Mouse (Mus musculus) ES-E14 (cell line): ENCODE measurements around the gene Scn8a. TPM values are rescaled to one million over a fixed set of nuclear protein-coding genes. Genes with fewer than 3 reads are reported as not detected.

Source experiments
- DNase-seq: peaks from one replicate; pipeline ENCODE4 v3.0.0-alpha.2; 2013; ENCODE audit warnings: low read depth, low spot score
- H3K27ac ChIP-seq: 2 replicates; pipeline ENCODE4 v1.5.1; 2012; ENCODE audit warnings: low read depth, mild to moderate bottlenecking, low read length, moderate library complexity, mixed read lengths; ENCODE audit not compliant: poor library complexity, insufficient read depth, severe bottlenecking
- H3K36me3 ChIP-seq: 2 replicates; pipeline ENCODE4 v1.6.1; 2012; ENCODE audit warnings: mild to moderate bottlenecking, low read length, moderate library complexity, mixed read lengths; ENCODE audit not compliant: control insufficient read depth, poor library complexity, insufficient read depth, severe bottlenecking
- H3K4me1 ChIP-seq, 2 experiments: fragments of 150-350 bp in 1 of 2; sonication (generic) in 1 of 2; 2 replicates each; pipeline ENCODE4 v1.6.1; 2012; ENCODE audit warnings: low read length in 2 of 2, mild to moderate bottlenecking in 1 of 2, mixed read lengths in 1 of 2; ENCODE audit not compliant: control insufficient read depth in 2 of 2, insufficient read depth in 2 of 2, poor library complexity in 1 of 2
- H3K4me3 ChIP-seq, 2 experiments: fragments of 150-350 bp in 1 of 2; sonication (generic) in 1 of 2; 2 replicates each; pipeline ENCODE4 v1.5.1; 2012; ENCODE audit warnings: low read length in 2 of 2, low read depth in 1 of 2, mild to moderate bottlenecking in 1 of 2, mixed read lengths in 1 of 2; ENCODE audit not compliant: insufficient read depth in 1 of 2, poor library complexity in 1 of 2, severe bottlenecking in 1 of 2
- H3K9ac ChIP-seq: 2 replicates; pipeline ENCODE4 v1.6.1; 2012; ENCODE audit warnings: low read depth, mild to moderate bottlenecking, low read length, mixed read lengths; ENCODE audit not compliant: poor library complexity, insufficient read depth, severe bottlenecking
- H3K9me3 ChIP-seq: fragments of 150-350 bp; sonication (generic); 2 replicates; pipeline ENCODE4 v1.6.1; 2012; ENCODE audit warnings: low read depth, mild to moderate bottlenecking, low read length; ENCODE audit not compliant: control insufficient read depth, insufficient read depth
- CHD2 ChIP-seq: IDR thresholded peaks from 2 replicates; pipeline ENCODE4 v1.6.1; 2014; ENCODE audit warnings: mild to moderate bottlenecking, low read depth, low read length, inconsistent platforms
- HCFC1 ChIP-seq: IDR thresholded peaks from 2 replicates; pipeline ENCODE4 v1.6.1; 2012; ENCODE audit warnings: low read length, inconsistent platforms, borderline replicate concordance; ENCODE audit not compliant: insufficient read depth
- MAFK ChIP-seq: IDR thresholded peaks from 2 replicates; pipeline ENCODE4 v1.6.1; 2014; ENCODE audit warnings: mild to moderate bottlenecking, low read depth, low read length, inconsistent platforms; ENCODE audit not compliant: insufficient read depth
- ZC3H11A ChIP-seq: IDR thresholded peaks from 2 replicates; pipeline ENCODE4 v1.6.1; 2012; ENCODE audit warnings: low read depth, mild to moderate bottlenecking, inconsistent platforms, low read length, borderline replicate concordance
- ZNF384 ChIP-seq: IDR thresholded peaks from 2 replicates; pipeline ENCODE4 v1.6.1; 2012; ENCODE audit warnings: low read depth, low read length, inconsistent platforms
- in situ Hi-C, 2 experiments: fragments of 600-800 bp; cut with MboI; formaldehyde crosslinking; loops; one replicate each; pipeline ENCODE4 v1.15.1; 2025; ENCODE audit warnings: low sequenced_read_pairs in 2 of 2, inconsistent platforms in 1 of 2; ENCODE audit not compliant: unreplicated experiment in 2 of 2
- total RNA-seq: library from RNA; depleted of rRNA; stranded (reverse); fragments of 300-350 nt; gene quantifications from 2 replicates; pipeline ENCODE4 v1.2.3, GENCODE M21; 2012

Gene Scn8a
- total RNA-seq, 1 experiment: 6.1 TPM

- Histone ChIP-seq H3K4me1 (no peaks in the 10 kb centered on the region), H3K27ac (no peak overlapping the region), H3K36me3 (no peaks in the 10 kb centered on the region), H3K9me3 (no peaks in the 10 kb centered on the region), H3K4me3 (peak overlapping the region; percentile 36 to 50; a peak in 2 of 4 replicates), H3K9ac (peak overlapping the region; percentile 22)
- DNase-seq: no peak
- in situ Hi-C loops: no loop called here
- TF ChIP-seq HCFC1 (no peak), ZNF384 (no peak), ZC3H11A (no peak), CHD2 (no peak), MAFK (no peak)
These were observed 114.7 kb downstream of the Scn8a start for GRCm38 (mm10) chr15:100984154-100984893.

- TF ChIP-seq ZNF384: no peak
- TF ChIP-seq ZC3H11A: no peak
- TF ChIP-seq HCFC1: no peak
- TF ChIP-seq MAFK: no peak
- no peak for TF ChIP-seq CHD2
- Histone ChIP-seq H3K4me1 (no peaks in the 10 kb centered on the region), H3K36me3 (no peaks in the 10 kb centered on the region), H3K9ac (no peak overlapping the region), H3K27ac (no peak overlapping the region), H3K9me3 (no peaks in the 10 kb centered on the region), H3K4me3 (no peak overlapping the region)
- in situ Hi-C loops: no loop called here
- DNase-seq: no peak
These were observed 116.8 kb downstream of the Scn8a start for GRCm38 (mm10) chr15:100986479-100986878.

GRCm38 (mm10) chr15:100987031-100987430, 117.4 kb downstream of the Scn8a start:
- in situ Hi-C loops: no loop called here
- Histone ChIP-seq H3K27ac (no peak overlapping the region), H3K9me3 (no peaks in the 10 kb centered on the region), H3K4me1 (no peaks in the 10 kb centered on the region), H3K4me3 (no peak overlapping the region), H3K9ac (no peak overlapping the region), H3K36me3 (no peaks in the 10 kb centered on the region)
- no peak for DNase-seq
- no peak for TF ChIP-seq ZC3H11A
- no peak for TF ChIP-seq MAFK
- no peak for TF ChIP-seq ZNF384
- TF ChIP-seq CHD2: no peak
- TF ChIP-seq HCFC1: no peak

- no peak overlapping the region for H3K27ac ChIP-seq
- H3K4me3 ChIP-seq: no peak overlapping the region
- TF ChIP-seq ZNF384 (no peak), HCFC1 (no peak), MAFK (no peak), CHD2 (no peak), ZC3H11A (no peak)
- in situ Hi-C loops: no loop called here
- H3K36me3 ChIP-seq: no peaks in the 10 kb centered on the region
- DNase-seq: no peak
- H3K9me3 ChIP-seq: no peaks in the 10 kb centered on the region
- H3K9ac ChIP-seq: no peak overlapping the region
- H3K4me1 ChIP-seq: no peaks in the 10 kb centered on the region
These were observed 120.6 kb downstream of the Scn8a start for GRCm38 (mm10) chr15:100990283-100990682.

GRCm38 (mm10) chr15:100997090-100997489, 127.4 kb downstream of the Scn8a start:
- no peaks in the 10 kb centered on the region for H3K9me3 ChIP-seq
- H3K9ac ChIP-seq: no peak overlapping the region
- no peaks in the 10 kb centered on the region for H3K4me1 ChIP-seq
- no peaks in the 10 kb centered on the region for H3K36me3 ChIP-seq
- no peak overlapping the region for H3K4me3 ChIP-seq
- no peak overlapping the region for H3K27ac ChIP-seq
- TF ChIP-seq MAFK (no peak), ZC3H11A (peak; percentile 61), CHD2 (no peak), HCFC1 (no peak), ZNF384 (no peak)
- in situ Hi-C loops: no loop called here
- no peak for DNase-seq
